Mouse (Mus musculus) embryonic fibroblast, embryonic 13.5 days (primary cell): ENCODE data around the gene Litaf.

ENCODE experiments used
- CTCF ChIP-seq: IDR thresholded peaks from 2 replicates; pipeline ENCODE4 v1.5.1; 2011; ENCODE audit warnings: mild to moderate bottlenecking, control low read depth, low read length, moderate library complexity, borderline replicate concordance; ENCODE audit not compliant: insufficient read depth
- POLR2A ChIP-seq: IDR thresholded peaks from 2 replicates; pipeline ENCODE4 v1.6.1; 2011; ENCODE audit warnings: low read depth, mild to moderate bottlenecking, control low read depth, low read length, moderate library complexity

- TF ChIP-seq POLR2A (no peak), CTCF (no peak)
Measured at GRCm38 (mm10) chr16:11090836-11091570, 25.0 kb upstream of the Litaf start.
